Mouse (Mus musculus) liver, embryonic 12.5 days (tissue): ENCODE data around the gene Palld. TPM values are rescaled to one million over a fixed set of nuclear protein-coding genes. Genes with fewer than 3 reads are reported as not detected.

Experiments used
- ATAC-seq: fragments of 200-750 bp; cut with Nextera tagmentation; 2 replicates; pipeline ENCODE4 v1.8.0; 2017; ENCODE audit warnings: moderate number of reproducible peaks, mild to moderate bottlenecking, moderate library complexity
- H3K27ac ChIP-seq: fragments of 300-500 bp; sonication (generic); 2 replicates; pipeline ENCODE4 v1.5.1; 2016; ENCODE audit warnings: mild to moderate bottlenecking
- H3K27me3 ChIP-seq: fragments of 300-500 bp; sonication (generic); replicated peaks from 2 replicates; pipeline ENCODE4 v1.6.1; 2016; ENCODE audit warnings: mild to moderate bottlenecking, moderate library complexity
- H3K36me3 ChIP-seq: fragments of 300-500 bp; sonication (generic); 2 replicates; pipeline ENCODE4 v1.6.1; 2016; ENCODE audit warnings: mild to moderate bottlenecking, moderate library complexity
- H3K4me1 ChIP-seq: fragments of 300-500 bp; sonication (generic); 2 replicates; pipeline ENCODE4 v1.6.1; 2016
- H3K4me2 ChIP-seq: fragments of 300-500 bp; sonication (generic); 2 replicates; pipeline ENCODE4 v1.6.1; 2016; ENCODE audit warnings: mild to moderate bottlenecking, moderate library complexity
- H3K4me3 ChIP-seq: fragments of 300-500 bp; sonication (generic); 2 replicates; pipeline ENCODE4 v1.5.1; 2016; ENCODE audit warnings: mild to moderate bottlenecking, moderate library complexity
- H3K9ac ChIP-seq: fragments of 300-500 bp; sonication (generic); 2 replicates; pipeline ENCODE4 v1.6.1; 2016; ENCODE audit warnings: mild to moderate bottlenecking, moderate library complexity
- H3K9me3 ChIP-seq: fragments of 300-500 bp; sonication (generic); replicated peaks from 2 replicates; pipeline ENCODE4 v1.6.1; 2016; ENCODE audit warnings: mild to moderate bottlenecking, moderate library complexity
- WGBS: fragments of 180-500 bp; shearing (Covaris S2); methylation state at CpG from one replicate; pipeline ENCODE4 v1.1.7; 2016; ENCODE audit not compliant: insufficient replicate concordance; 5-methylcytosine and 5-hydroxymethylcytosine counted together
- polyA plus RNA-seq: library from polyadenylated mRNA; unstranded; fragments of >200 nt; fragmentation: Nextera tagmentation; extraction: Ambion mirVana; gene quantifications from 2 replicates; pipeline ENCODE4 v1.2.1, GENCODE M21; 2016

Palld gene
- polyA plus RNA-seq, 1 experiment from 2014 or later: 8.4 TPM

- ATAC-seq: no peak
- Histone ChIP-seq H3K4me3 (no peak overlapping the region), H3K9ac (no peak overlapping the region), H3K4me2 (peak overlapping the region; percentile 19), H3K27ac (no peak overlapping the region), H3K4me1 (no peaks in the 10 kb centered on the region), H3K36me3 (peaks cover 18% of the 10 kb centered on the region), H3K27me3 (peaks cover 8% of the 10 kb centered on the region; the same call in 1 of the 2 replicates), H3K9me3 (peaks cover 15% of the 10 kb centered on the region)
- WGBS: 45% methylated on average over 41 of the region's 41 CpGs
Measured at GRCm38 (mm10) chr8:61549585-61549984, 352.9 kb downstream of the Palld start.

- 44% methylated on average over 7 of the region's 7 CpGs for WGBS
- Histone ChIP-seq H3K9me3 (no peaks in the 10 kb centered on the region), H3K27ac (no peak overlapping the region), H3K27me3 (no peaks in the 10 kb centered on the region), H3K4me2 (no peak overlapping the region), H3K4me3 (no peak overlapping the region), H3K9ac (no peak overlapping the region), H3K36me3 (no peaks in the 10 kb centered on the region), H3K4me1 (no peaks in the 10 kb centered on the region)
- ATAC-seq: no peak
Measured at GRCm38 (mm10) chr8:61539828-61540500, 362.5 kb downstream of the Palld start.

GRCm38 (mm10) chr8:61537471-61537870 is 365.0 kb downstream of the Palld start:
- Histone ChIP-seq H3K27me3 (no peaks in the 10 kb centered on the region), H3K4me2 (no peak overlapping the region), H3K36me3 (no peaks in the 10 kb centered on the region), H3K9me3 (no peaks in the 10 kb centered on the region), H3K4me1 (peaks cover 9% of the 10 kb centered on the region), H3K27ac (no peak overlapping the region), H3K4me3 (no peak overlapping the region), H3K9ac (no peak overlapping the region)
- WGBS: 72% methylated on average over 5 of the region's 5 CpGs
- ATAC-seq: no peak

GRCm38 (mm10) chr8:61535472-61535871 is 367.0 kb downstream of the Palld start:
- Histone ChIP-seq H3K4me3 (no peak overlapping the region), H3K36me3 (no peaks in the 10 kb centered on the region), H3K9me3 (no peaks in the 10 kb centered on the region), H3K27me3 (no peaks in the 10 kb centered on the region), H3K27ac (no peak overlapping the region), H3K4me2 (no peak overlapping the region), H3K9ac (no peak overlapping the region), H3K4me1 (peaks cover 13% of the 10 kb centered on the region)
- 77% methylated on average over 11 of the region's 11 CpGs for WGBS
- ATAC-seq: no peak

- peaks cover 23% of the 10 kb centered on the region for H3K4me1 ChIP-seq
- peak overlapping the region; percentile 13; the same call in 1 of the 2 replicates for H3K4me2 ChIP-seq
- no peaks in the 10 kb centered on the region for H3K27me3 ChIP-seq
- no peaks in the 10 kb centered on the region for H3K9me3 ChIP-seq
- no peak for ATAC-seq
- 0 out of 2 replicates have a peak, but pooled peaks cover 2% of the 10 kb centered on the region for H3K36me3 ChIP-seq
- H3K9ac ChIP-seq: no peak overlapping the region
- no peak overlapping the region for H3K4me3 ChIP-seq
- 39% methylated on average over 16 of the region's 16 CpGs for WGBS
- no peak overlapping the region for H3K27ac ChIP-seq
Measured at GRCm38 (mm10) chr8:61533356-61533926, 369.0 kb downstream of the Palld start.

GRCm38 (mm10) chr8:61532831-61533230 is 369.7 kb downstream of the Palld start:
- Histone ChIP-seq H3K4me3 (no peak overlapping the region), H3K4me2 (no peak overlapping the region), H3K27me3 (no peaks in the 10 kb centered on the region), H3K9me3 (no peaks in the 10 kb centered on the region), H3K27ac (no peak overlapping the region), H3K4me1 (peaks cover 27% of the 10 kb centered on the region), H3K36me3 (0 out of 2 replicates have a peak, but pooled peaks cover 2% of the 10 kb centered on the region), H3K9ac (no peak overlapping the region)
- 76% methylated on average over 5 of the region's 5 CpGs for WGBS
- no peak for ATAC-seq

GRCm38 (mm10) chr8:61531944-61532795 is 370.3 kb downstream of the Palld start:
- no peaks in the 10 kb centered on the region for H3K9me3 ChIP-seq
- peak overlapping the region; percentile 34 for H3K4me2 ChIP-seq

GRCm38 (mm10) chr8:61528642-61529041 is 373.8 kb downstream of the Palld start:
- 43% methylated on average over 6 of the region's 6 CpGs for WGBS
- Histone ChIP-seq H3K36me3 (0 out of 2 replicates have a peak, but pooled peaks cover 2% of the 10 kb centered on the region), H3K4me3 (no peak overlapping the region), H3K27ac (no peak overlapping the region), H3K4me1 (peaks cover 21% of the 10 kb centered on the region), H3K27me3 (no peaks in the 10 kb centered on the region), H3K4me2 (no peak overlapping the region), H3K9me3 (no peaks in the 10 kb centered on the region), H3K9ac (no peak overlapping the region)
- ATAC-seq: no peak

More at GRCm38 (mm10) chr8:61531944-61532795, 370.3 kb downstream of the Palld start:
- H3K27ac ChIP-seq: no peak overlapping the region
- H3K4me1 ChIP-seq: peaks cover 27% of the 10 kb centered on the region
- H3K27me3 ChIP-seq: no peaks in the 10 kb centered on the region
- no peak overlapping the region for H3K9ac ChIP-seq
- H3K4me3 ChIP-seq: 0 out of 2 replicates have a peak overlapping the region, but pooled peaks have one; percentile 13
- 41% methylated on average over 22 of the region's 22 CpGs for WGBS
- H3K36me3 ChIP-seq: 0 out of 2 replicates have a peak, but pooled peaks cover 2% of the 10 kb centered on the region
- ATAC-seq: no peak

GRCm38 (mm10) chr8:61528197-61528596 is 374.3 kb downstream of the Palld start:
- Histone ChIP-seq H3K4me1 (peaks cover 18% of the 10 kb centered on the region), H3K4me2 (no peak overlapping the region), H3K4me3 (no peak overlapping the region), H3K9ac (no peak overlapping the region), H3K36me3 (0 out of 2 replicates have a peak, but pooled peaks cover 2% of the 10 kb centered on the region), H3K27me3 (no peaks in the 10 kb centered on the region), H3K27ac (no peak overlapping the region), H3K9me3 (no peaks in the 10 kb centered on the region)
- no peak for ATAC-seq
- WGBS: 71% methylated on average over 9 of the region's 9 CpGs

- Histone ChIP-seq H3K27me3 (no peaks in the 10 kb centered on the region), H3K4me3 (no peak overlapping the region), H3K27ac (no peak overlapping the region), H3K36me3 (0 out of 2 replicates have a peak, but pooled peaks cover 2% of the 10 kb centered on the region), H3K9ac (no peak overlapping the region), H3K4me1 (peaks cover 14% of the 10 kb centered on the region), H3K4me2 (no peak overlapping the region), H3K9me3 (no peaks in the 10 kb centered on the region)
- WGBS: 79% methylated on average over 14 of the region's 14 CpGs
- ATAC-seq: no peak
Measured at GRCm38 (mm10) chr8:61527037-61527436, 375.5 kb downstream of the Palld start.

- Histone ChIP-seq H3K4me3 (no peak overlapping the region), H3K9ac (no peak overlapping the region), H3K27ac (no peak overlapping the region), H3K4me1 (0 out of 2 replicates have a peak, but pooled peaks cover 6% of the 10 kb centered on the region), H3K9me3 (no peaks in the 10 kb centered on the region), H3K27me3 (no peaks in the 10 kb centered on the region), H3K4me2 (no peak overlapping the region), H3K36me3 (no peaks in the 10 kb centered on the region; the same call in 1 of the 2 replicates)
- 4% methylated on average over 1 of the region's 1 CpGs for WGBS
- ATAC-seq: no peak
Measured at GRCm38 (mm10) chr8:61522132-61522531, 380.4 kb downstream of the Palld start.
